Mouse (Mus musculus) kidney, adult 8-10 months (tissue): ENCODE data around the gene Rcc1.

Experiments used
- DNase-seq, 2 experiments: peaks; one replicate each; pipeline ENCODE4 v3.0.0; 2022

Rcc1 gene

DNA sequence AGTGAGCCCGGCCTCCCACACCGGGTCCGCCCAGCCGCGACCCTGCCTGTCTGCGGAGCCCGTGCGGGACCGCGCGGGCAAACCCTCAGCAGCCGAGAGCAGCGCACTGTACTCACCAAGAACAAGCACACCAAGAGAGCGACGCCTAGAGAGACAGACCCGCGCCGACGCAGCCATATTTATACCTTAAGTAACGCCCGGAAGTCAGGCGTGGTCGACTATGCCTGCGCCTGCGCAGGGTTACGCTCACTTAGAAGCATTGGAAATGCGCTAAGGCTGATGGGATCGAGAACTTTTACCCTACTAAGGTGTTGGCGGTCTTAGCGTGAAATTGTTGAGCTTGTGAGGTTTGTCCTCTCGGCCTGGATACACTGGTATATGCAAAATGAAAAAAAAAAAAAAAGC is at the start of gene Rcc1:
Gene Rcc1 (minus strand): TSS at position 125 of the 405 bp plus-strand sequence.
- DNase-seq = peak; percentile 92 to 93

DNA sequence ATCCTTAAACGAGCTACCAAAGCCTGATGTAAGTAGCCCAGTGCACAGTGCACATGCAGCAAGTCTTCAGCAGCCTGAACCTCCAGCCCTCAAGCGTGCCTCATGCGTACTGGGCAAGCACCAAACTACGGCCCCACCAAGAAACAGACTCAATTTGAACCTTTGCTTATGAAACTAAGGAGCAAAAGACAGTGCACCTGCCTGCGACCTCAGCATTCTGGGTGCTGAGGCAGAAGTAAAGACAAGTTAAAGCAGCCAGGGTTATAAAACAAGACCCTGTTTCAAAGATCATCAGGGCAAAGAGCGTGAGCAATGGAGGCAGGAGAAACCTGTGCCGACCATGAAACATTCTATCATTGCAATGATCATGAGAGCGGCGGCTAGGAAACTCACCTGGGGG is 47.6 kb upstream of the Rcc1 start:
- peak; percentile 66 to 77 for DNase-seq

DNA sequence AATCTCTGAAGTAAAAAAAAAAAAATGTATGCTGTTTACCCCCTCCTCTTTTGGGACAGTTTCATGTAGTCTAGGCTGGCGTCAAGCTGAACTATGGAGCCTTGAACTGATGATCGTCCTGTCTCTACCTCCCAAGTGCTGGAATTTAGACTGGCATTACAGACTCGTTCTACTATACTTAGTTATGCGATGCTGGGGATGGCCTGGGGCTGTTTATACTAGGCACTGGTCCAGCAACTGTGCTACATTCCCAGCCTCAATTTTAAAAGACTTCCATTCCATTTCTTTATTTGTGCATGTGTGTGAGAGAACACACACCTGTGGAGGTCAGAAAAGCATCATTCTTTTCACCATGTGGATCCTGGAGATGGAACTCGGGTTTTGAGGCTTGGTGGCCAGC is 45.5 kb upstream of the Rcc1 start:
- peak; percentile 43 to 44 for DNase-seq

DNA sequence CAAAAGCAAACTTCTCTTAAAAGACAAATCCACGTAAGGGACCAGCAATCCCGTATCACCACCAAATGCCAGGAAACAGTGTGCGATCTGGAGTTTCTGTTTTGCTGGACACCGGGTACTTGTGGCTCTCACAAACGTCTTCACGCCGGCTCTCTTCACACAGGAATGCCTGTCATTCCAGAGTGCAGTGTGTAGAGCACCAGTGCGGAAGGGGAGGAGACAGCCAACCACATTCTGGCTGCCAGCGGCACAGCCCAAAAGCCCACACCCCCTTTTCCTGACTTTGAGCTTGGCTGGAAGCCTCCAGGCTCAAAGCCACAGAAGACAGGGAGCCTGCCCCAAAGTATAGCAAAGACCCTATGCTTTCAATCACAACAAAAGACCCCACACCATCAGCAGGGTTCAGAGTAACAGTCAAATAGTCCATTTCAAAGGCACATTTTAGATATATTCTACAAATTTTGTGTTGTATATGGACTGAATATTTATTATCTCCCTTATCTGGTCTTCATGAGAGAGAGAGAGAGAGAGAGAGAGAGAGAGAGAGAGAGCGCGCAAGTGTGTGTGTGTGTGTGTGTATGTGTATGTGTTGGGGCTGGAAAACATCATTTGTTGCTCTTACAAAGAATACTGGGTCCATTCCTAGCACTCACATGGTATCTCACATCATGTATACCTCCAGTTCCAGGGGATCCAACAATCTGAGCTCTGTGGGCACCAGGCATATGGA is 44.8 kb upstream of the Rcc1 start:
- peak; percentile 85 to 86 for DNase-seq

DNA sequence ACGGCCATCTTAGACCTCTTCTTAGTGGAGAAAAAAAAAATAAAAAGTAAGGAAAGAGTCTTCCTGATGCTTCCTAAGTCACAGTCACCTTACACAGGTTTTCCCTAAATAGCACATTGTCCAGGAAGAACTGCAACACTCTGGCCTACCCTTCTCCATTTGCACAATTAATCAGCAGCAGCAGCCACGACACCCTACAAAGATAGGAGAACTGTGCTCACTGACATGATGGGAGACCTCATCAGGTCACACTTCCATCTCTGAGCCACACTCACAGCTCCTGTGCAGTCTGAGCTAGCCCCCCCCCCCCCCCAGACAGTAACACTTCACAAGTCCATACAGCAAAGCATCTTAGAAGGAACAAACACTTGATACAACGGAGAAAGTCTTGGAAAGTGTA is 43.7 kb upstream of the Rcc1 start:
- DNase-seq = no peak

DNA sequence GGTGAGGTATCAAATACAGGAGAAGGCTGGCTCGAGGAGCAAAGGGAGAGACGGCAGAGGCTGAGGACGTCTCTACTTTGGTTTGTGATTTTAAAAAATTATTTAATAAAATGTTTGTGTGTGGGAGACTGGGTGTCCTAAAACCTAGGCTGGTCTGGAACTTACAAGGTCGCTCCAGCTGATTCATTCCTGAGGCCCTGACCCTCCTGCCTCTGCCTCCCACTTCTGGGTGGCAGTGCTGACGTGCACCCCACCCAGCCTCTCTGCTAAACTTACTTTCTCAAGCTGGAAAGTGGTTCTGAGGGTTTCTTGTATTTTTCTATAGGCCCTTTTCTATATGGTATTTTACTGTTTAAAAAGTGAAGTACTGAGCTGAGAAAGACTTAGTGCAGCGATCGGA is 42.8 kb upstream of the Rcc1 start:
- no peak for DNase-seq

DNA sequence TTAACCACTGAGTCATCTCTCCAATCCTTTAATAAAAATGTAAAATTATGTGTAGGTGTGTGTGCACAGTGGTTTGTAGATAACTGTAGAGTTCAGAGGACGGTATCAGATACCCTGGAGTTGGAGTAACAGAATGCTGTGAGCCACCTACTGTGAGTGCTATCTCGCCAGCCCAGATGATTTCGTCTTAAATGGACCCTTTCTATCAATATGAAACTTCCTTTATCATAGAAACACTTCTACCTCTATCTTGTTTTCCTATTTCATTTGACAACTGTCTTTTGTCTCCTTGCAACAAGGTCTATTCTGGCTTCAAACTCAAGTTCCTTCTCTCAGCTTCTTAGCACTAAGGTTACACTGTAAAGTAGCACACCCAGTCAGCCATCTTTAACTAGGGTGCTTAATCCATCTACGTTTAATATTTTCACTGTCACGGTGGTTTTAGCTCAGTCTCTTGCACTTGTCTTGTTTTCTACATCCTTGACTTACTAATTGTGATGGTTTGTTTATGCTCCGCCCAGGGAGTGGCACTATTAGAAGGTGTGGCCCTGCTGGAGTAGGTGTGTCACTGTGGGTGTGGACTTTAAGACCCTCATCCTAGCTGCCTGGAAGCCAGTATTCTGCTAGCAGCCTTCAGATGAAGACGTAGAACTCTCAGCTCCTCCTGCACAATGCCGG is 37.8 kb upstream of the Rcc1 start:
- no peak for DNase-seq

DNA sequence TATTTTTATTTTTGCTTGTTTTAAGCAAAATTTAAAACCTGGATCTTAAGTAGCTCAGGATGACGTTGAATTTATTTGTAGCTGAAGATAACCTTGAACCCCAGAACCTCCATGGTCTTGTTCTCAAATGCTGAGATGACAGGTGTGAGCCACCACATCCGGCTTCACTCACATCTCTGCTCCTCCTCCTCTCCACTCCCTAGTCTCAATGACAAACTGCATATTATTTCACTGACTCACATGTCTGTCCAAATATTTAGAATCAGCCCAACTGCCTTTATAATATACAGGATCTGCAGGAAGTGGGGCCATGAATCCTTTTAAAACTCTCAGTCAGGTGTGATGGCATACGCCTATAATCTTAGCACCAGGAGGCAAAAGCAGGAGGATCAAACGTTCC is 35.9 kb upstream of the Rcc1 start:
- DNase-seq = no peak

DNA sequence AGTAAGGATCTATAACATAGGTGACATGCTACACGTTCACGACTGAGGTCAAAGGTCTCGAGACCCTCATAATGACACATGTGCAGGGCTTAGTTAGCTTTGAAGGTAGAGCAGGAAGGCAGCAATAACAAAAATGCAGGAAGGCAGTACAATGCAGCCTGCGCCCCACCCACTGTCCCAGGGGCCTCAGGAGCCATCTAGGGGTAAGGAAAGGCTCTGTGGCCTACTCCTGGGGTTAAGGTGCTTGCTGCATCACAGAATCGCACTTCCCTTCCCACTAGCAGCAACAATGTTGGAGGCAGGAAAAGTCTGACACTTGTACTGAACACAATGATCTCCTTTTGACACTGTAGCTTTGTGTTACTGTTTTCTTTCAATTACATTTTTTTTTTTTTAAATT is 34.2 kb upstream of the Rcc1 start:
- DNase-seq = peak in 1 of 2 experiments; percentile 31

DNA sequence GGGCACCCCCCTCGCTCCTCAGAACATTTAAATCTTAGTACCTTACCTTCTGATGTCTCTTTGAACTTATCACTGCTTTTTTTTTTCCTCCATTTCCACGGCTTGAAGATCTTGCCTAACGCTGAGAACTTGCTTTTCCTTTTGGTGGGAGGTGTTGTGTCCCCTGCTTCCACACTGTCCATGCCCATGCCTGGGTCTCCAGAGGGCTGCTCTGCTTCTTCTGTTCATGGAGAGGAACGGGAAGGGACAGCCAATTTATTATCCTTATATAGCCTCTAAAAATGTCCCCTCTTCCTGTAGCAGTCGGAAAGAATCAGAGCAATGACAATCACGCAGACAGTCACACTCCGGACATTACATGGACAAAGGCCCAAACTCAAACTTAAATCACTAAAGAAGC is 33.4 kb upstream of the Rcc1 start:
- no peak for DNase-seq

DNA sequence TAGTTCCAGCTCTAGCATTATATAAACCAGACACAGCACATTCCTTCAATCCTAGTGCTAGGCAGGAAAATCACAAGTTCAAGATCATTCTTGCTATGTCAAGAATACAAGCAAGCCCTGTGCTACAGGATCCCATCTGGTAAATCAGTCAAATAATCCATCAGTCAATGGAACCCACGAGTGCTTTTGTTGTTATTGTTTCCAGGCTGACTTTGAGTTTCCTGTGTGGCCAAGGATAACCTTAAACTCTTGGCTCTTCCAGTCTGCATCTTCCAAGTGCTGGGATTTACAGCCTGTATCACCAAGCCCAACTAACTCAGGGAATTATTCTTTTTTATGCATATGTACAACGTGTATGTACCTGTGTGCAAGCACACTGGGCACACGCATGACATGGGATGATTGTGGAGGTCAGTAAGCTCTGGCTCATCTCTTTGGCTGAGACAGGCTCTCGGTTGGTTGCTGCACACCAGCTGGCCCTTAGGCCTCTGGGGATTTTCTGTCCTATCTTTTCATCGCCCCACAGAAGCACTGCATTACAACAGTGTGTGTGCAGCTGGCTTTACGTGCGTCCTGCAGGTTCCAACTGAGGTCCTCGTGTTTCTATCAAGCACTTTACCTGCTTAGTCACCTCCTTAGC is 32.5 kb upstream of the Rcc1 start:
- DNase-seq = no peak

DNA sequence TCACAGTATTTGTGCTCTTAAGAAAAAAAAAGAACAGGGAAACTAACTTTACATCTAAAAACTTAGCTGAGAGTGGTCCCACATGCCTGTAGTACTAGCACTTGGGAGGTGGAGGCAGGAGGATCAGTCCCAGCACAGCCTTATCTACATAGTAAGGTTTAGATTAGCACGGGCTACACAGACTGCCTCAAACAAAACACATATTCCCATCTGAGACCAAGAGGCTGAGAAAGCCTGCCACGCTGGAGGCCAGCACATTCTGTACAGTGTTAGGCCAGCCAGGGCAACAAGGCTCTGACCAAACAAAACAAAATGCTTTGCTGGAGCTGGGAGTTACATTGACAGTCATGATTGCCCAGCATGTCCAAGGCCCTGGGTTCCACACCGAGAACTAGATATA is 30.1 kb upstream of the Rcc1 start:
- DNase-seq = no peak

DNA sequence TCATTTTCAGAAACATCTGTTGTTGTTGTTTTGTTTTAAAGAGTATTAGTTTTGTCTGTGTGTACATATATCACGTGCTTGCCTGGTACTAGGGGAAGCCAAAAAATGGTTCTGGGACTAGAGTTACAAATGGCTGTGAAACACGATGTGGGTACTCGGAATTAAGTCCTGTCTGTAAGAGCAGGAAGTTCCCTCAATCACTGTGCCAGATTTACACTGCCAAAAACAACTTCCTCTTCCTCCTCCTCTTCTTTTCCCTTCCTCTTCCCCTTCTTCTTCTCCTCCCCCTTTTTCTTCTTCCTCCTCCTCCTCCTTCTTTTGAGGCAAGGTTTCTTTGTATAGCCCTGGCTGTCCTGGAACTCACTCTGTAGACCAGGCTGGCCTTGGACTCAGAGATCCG is 28.9 kb upstream of the Rcc1 start:
- DNase-seq = no peak

DNA sequence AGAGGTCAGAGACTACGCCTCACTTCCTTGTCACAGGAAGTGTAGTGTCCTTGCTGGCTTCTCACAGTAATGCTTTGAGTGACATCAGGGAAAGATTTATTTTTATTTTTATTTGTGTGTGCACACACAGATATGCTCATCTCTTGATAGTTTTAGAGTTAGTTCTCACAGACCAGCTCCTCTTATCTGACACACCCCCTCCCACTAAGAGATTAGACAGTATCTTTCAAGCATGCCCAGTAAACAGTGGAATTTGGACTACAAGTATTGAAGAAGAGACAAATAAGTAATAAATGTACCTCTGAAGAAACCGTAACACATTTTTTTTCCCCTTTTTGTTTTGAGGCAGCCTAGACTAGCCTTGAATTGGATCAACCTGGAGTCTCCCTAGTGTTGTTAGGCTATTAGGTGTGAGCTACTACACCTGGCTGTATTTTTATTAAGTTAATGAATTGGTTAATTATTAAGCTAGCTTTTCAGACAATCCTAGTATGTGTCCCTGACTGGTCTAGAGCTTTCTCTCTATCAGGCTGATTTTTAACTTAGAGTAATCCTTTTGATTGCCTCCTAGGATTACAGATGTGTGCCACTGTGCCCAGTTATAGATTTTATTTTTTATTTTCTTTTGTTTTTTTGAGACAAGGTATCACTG is 27.7 kb upstream of the Rcc1 start:
- no peak for DNase-seq

DNA sequence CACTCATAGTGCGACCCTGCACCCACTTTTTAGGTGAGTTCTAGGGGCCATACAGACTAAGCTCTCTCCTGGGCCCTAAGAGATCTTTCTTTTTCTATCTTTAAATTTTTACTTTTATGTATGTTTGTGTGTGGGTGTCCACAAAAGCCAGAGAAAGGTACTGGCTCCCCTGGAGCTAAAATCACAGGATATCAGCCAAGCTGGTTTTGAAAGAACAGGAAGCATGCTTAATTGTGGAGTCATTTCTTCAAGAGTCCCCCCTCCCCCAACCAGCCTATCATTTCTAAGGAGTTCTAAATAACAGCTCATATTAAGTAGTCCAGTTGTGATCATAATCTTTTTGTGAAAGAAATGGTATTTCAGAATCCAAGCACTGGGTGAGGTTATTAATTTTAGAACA is 20.4 kb upstream of the Rcc1 start:
- DNase-seq = no peak

DNA sequence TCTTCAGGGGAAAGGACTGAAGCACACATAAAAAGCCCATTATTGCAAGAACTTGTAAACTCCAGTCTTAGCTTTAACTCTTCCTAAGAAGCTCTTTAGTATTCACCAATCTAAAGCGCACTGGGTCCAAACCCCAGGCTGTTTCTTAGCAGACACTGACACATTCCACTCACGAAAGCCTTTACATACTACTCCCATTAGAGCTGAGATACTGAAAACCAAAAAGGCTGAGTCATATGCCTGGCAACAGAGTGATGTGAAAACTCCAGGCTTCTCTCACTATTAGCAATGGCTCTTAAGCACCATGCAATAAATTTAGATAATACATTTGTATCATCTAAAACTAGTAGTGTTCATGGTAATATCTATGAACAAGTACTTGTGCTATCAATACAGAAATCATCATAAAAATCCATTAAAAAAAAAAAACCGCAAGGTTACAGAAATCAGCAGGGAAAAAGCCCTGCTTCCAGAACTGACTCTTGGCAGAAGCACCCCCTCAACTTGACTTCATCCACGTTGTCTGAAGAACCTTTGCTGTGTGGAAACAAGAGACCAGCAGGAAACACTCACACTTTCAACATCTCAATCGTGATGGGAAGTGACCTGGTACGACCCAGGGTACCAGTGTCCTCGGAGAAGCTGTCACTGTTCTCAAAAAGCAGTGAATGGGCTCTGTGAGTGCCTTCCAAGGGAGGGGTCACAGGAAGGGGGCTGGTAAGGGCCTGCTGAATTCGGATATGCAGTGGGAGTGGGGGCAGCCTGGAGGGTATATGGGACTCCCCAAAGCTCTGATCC is 16.7 kb upstream of the Rcc1 start:
- DNase-seq = no peak

DNA sequence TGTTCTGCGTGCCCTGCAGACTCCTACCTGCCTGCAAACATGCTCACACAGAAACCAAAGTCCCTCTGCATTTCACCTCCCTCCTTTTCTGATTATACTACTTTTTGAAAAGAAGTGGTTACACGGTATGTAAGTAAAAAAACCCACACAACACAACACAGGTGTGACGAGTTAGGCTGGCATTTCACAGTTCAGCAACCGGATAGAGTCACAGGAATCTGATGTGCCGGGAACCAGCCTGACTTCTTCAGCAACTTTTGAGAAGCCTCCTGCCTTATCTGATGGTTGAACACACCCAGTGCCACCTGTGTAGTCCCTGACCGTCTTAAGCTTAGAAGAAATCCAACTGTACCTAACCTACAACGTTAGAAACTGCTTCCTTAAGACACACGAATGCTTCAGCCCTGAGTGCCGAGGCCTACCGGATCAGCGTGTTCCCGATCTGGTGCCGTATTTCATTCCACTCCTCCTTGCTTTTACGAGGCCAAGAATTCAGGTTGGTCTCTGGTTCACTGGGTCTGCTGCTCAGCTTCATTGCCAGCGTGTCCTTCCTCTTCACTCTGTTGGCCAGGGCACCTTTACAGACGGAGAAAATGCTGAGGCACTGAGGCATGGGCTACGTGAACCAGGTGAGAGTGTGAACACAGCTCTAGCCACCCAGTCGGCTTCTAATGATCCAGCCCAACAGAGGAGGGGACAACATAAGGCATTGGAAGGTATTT is 14.2 kb upstream of the Rcc1 start:
- peak in 1 of 2 experiments; percentile 21 for DNase-seq

DNA sequence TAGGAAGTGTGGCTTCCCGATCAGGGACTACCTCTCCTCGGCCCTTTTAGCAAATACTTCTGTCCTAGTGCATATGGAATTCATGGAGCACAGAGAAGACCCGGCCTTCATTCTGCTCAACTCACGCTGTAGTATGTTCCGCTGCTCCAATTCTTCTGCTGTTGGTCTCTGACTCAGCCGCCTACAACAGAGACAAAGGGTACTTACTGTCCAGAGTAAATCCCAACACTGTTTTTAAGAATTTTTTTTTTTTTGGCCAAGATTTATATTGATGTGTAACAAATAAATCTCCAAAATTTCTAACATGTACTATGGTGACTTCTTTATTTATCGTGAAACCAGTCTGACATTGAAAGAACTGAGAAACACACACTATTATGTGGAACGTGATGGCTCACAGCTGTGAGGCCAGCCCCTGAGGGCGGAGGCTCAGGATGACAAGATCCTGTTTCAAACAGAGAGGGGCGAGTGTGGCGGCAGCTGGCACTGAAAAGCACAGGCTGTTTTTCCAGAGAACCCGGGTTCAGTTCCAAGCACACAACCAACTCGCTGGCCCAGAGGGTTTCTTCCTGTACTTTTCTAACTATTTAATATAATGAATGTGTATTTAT is 12.2 kb upstream of the Rcc1 start:
- DNase-seq = no peak

DNA sequence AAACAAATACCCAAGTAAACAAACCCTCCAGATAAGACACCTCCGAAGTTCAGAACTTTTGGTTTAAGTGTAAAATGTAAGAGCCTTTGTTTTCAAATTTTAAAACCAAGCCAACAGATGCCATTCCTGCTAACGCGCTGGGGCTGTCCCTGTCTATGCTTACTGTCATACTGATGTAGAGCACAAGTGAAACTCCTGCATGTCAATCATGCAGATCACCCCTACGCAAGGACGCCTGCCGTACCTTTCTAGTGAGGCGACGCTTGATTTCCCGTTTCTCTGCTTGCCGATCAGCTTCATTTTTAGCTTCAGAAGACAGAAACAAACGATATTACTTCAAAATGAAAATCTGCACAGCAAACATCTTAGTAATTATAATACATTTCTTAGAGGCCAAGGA is 10.1 kb upstream of the Rcc1 start:
- DNase-seq = no peak

DNA sequence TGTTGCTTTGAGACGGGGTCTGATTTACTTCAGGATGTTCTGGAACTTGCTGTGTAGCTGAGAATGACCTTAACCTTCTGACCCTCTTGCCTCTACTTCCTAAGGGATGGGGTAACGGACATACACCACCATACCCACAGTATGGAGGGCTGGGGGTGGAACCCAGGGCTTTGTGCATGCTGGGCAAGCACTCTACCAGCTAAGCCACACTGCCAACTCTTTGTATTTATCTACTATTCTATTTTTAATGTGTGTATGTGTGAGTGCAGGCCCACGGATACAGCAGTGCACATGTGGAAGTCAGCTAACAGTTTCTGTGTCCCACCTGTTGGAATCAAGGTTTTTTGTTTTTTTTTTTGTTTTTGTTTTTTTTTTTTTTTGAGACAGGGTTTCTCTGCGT is 6.1 kb upstream of the Rcc1 start:
- DNase-seq = no peak

DNA sequence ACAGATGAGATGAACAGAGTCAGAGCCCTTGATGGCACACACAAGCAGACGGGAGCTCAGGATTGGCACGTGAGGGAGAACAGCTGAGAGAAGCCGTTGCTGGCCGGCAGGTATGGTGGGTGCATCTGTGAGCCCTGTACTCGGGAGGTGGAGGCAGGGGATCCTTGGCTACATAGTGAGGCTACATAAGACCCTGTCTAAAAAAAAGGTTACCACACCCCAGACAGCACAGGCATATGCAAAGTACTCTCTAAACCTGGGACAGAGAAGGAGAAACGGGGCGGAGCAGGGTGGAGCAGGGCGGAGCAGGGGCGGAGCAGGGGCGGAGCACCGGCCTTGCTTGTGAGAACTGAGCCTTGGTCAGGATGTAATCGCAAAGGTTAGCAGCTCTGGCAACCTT is 2.8 kb upstream of the Rcc1 start:
- DNase-seq = peak; percentile 38 to 56

DNA sequence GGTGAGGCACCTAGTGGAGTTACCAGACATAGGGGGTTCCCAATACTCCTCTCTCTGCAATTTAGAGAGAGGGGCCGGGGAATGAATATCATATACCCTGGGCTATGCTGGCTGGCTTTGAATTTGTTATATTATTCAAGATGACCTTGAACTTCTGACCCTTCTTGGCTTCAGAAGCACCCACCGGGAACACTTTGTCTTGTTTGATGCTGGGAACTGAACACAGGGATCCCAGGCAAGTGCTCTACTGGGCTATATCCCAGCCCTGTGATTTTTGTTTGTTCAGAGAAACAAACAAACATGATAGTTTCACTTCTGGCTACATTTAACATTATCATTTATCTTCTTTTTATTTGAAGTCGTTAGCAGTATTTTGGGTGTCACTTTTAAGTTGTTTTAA is 2.0 kb upstream of the Rcc1 start:
- DNase-seq = no peak
